Mouse (Mus musculus) frontal cortex, postnatal 14 days (tissue): Measurements from ENCODE around the gene Ddx6.
"Not testable (repeated sequence)": the region's sequence is repeated elsewhere in the genome, so short reads cannot be mapped to it uniquely, and the experiment has no call there.

Experiments used
- DNase-seq, 2 experiments: peaks; one replicate each; pipeline ENCODE4 v3.0.0; 2022; ENCODE audit warnings: low spot score in 2 of 2

Gene Ddx6

GRCm38 (mm10) chr9:44604779-44605615 lies at the start of gene Ddx6:
Gene Ddx6, plus strand, starts transcription at chr9:44604892.
- peak; percentile 60 for DNase-seq

DNA sequence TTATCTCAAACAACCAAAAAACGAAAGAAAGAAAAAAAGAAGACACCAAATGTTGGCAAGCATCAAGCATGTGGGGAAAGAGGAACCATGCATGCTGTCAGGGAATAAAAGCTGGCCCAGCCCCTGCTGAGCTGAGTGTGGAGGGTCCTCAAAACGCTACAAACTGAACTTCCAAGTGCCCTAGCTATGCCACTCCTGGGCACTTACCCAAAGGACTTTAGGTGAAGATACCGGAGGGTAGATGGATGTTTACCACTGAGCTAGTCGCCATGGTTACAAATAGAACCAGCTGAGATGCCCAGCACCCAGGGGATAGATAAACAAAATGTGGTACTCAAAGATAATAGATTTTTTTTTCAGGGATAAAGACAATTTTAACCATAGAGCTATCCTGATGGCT lies 43.1 kb upstream of the Ddx6 start, which contains the start of gene Cxcr5:
Gene Cxcr5, minus strand, starts transcription at position 281 of the 400 bp plus-strand sequence.
- no peak for DNase-seq

DNA sequence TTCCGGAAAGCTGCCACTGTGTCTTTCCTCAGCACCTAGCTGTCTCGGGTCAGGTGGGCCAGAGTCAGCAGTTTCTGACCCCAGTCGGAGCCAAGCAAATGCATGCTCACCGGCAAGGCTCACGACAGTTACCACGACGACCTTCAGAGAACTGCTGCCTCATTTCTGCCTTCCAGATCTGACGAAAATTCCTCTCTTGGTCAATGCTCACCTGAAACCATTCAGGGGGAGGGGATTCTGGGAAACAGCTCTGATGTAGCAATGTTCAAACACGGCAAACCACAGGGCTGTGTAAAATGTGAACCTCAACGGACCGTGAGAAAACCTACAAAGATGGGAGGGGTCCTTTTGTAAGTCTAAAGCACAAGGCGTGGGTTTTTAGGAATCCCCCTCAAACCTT lies 41.8 kb upstream of the Ddx6 start:
- DNase-seq, result no peak

- DNase-seq, result no peak
Observed at GRCm38 (mm10) chr9:44565367-44565766, 39.3 kb upstream of the Ddx6 start.

GRCm38 (mm10) chr9:44567338-44568082 lies 37.2 kb upstream of the Ddx6 start:
- DNase-seq, result no peak

DNA sequence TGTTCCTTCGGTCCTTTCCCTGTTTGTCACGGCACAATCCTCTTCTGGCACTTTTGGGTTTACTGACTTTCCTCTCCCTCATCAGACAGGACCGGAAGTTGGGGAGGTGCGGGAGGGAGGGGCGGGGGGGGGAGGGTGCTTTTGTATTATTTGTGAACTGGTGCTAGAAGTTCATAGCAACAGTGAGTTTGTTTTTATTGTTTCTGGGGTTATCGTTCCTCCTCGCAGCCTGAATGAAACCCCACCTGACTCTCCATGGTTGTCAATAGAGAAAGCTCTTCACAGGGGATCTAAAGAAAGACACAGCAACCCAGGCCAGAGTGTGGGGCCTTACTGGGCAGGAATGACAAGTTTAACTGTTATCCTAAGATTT lies 36.6 kb upstream of the Ddx6 start:
- DNase-seq, result no peak

DNA sequence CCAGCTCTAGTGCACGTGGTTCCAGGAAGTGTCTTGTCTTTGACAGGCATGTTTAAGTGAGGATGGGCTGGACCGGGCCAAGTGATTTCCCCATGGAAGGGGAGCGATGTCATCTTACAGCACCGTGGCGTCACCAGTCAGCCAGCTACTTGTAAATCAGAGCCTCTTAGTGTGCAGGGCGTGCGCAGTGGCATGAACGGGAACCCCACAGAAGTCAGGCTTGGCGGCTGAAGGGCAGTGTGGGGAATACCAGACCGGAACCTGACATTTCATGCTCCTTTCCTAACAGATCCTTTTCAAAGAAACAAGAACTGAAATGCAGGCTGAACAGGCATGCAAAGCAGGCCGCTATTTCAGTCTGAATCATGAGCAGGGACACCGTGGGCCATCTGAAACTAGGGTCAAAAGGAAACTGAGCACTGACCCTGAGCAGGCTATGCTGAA lies 33.7 kb upstream of the Ddx6 start:
- no peak for DNase-seq

GRCm38 (mm10) chr9:44573306-44573705 lies 31.4 kb upstream of the Ddx6 start:
- no peak for DNase-seq

DNA sequence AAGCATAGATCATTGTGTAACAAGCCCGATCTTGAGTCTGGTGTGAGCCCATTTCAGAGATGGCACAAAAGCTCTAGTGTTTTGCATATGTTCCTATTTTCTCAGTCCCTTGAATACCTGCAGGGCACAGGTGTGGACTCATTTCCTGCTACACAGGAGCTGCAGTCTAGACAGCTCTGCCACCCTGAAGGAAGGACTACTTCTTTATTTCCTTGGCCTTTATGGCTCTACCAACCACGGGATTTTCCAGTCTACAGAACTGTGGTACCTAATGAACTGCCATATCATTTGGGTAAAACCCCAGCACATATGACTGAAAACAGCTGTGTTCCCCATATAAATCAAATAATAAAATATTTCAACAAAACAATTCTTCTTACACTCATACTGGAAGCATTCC lies 29.6 kb upstream of the Ddx6 start:
- DNase-seq, result no peak

- not testable (repeated sequence) for DNase-seq
Observed at GRCm38 (mm10) chr9:44576046-44576445, 28.6 kb upstream of the Ddx6 start.

GRCm38 (mm10) chr9:44579392-44579791 lies 25.3 kb upstream of the Ddx6 start:
- DNase-seq, result no peak

DNA sequence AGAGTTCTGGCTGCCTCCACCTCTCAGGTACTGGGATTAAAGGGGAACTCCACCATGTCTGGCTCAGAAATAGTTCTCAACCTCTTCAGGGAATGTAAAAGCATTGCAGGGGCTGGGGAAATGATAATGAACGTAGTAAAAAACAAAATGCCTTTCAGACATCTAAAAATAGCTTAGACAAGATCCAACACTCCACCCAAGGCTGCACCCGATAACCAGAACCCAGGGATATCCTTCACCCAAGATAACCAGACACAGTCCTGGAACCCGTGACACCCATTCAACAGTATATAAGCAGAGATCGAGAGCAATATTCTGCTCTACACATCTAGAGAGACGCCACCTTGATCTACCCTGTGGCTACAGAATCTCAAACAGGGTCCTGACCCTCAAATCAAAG lies 24.6 kb upstream of the Ddx6 start:
- no peak for DNase-seq

- DNase-seq, result no peak
Observed at GRCm38 (mm10) chr9:44581423-44581822, 23.3 kb upstream of the Ddx6 start.

DNA sequence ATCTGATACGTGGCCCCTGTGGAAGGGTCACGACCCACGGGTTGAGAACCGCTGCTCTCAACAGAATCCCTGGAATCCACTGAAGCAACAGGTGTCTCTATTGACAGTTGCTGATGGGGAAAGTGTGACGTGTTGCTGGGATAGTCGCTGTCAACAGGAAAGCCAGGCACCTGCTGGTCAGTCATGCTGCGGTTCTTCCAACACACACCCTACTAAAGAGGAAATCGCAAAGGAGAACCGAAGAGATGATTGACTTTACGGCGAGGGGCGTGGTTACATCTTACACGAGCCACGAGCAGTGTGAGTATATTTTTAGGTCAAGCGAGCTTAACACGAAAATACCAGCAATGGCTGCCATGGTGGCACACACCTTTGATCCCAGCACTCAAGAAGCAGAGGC lies 22.3 kb upstream of the Ddx6 start:
- no peak for DNase-seq

- no peak for DNase-seq
Observed at GRCm38 (mm10) chr9:44586640-44587261, 17.9 kb upstream of the Ddx6 start.

GRCm38 (mm10) chr9:44587262-44588160 lies 17.2 kb upstream of the Ddx6 start:
- DNase-seq, result no peak

DNA sequence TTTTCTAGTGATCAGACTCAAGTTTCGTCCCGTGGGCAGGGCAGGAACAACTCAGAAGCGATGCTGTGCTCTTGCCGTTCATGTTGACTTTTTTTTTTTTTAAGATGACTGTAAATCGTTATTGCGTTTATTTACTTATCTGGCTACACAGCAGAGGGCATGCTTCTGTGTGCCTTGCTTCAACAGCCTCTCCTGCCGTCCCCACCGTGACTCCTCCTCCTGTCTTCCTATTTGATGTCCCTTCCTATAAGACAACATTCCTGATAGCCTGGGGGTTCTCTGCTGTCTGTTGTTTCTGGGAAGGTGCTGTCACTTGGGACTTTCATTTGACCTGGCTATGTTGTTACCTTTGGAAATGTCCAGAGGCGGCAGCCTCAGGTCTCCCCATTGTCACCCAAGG lies 16.1 kb upstream of the Ddx6 start:
- no peak for DNase-seq

DNA sequence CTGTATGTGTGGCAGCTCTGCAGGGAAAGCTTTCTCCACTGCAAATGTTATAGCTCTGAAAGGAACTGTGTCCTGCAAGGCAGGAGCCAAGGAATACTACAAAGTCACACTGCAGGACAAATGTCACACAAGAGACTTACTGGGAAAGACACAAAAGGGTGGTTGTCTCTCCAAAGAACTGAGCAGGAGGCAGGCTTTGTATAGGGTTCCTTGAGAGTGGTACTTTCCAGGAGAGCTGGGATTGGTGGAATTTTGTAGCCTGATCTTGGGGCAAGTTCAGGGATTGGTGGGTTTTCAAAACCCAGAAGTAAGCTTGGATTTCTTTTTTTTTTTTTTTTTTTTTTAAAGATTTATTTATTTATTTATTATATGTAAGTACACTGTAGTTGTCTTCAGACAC lies 15.6 kb upstream of the Ddx6 start:
- DNase-seq, result no peak

DNA sequence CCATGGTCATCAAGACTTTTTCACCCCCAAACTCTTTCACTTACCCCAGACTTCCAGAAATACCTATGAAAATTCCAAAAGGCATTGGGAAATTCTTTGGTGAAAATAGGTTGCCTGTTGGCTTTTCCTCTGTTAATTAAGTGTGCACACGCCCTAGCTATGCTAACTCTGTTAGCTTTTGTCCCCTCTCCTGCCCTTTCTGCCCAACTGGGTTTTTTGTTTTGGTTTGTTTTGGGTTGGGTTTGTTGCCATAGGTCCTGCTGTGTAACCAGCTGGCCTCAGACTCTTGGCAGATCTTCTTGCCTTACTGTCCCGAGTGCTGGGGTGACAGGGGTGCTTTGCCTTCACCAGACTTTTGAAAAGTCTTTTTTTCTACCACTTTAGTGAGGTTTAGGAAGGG lies 13.7 kb upstream of the Ddx6 start:
- DNase-seq, result no peak

DNA sequence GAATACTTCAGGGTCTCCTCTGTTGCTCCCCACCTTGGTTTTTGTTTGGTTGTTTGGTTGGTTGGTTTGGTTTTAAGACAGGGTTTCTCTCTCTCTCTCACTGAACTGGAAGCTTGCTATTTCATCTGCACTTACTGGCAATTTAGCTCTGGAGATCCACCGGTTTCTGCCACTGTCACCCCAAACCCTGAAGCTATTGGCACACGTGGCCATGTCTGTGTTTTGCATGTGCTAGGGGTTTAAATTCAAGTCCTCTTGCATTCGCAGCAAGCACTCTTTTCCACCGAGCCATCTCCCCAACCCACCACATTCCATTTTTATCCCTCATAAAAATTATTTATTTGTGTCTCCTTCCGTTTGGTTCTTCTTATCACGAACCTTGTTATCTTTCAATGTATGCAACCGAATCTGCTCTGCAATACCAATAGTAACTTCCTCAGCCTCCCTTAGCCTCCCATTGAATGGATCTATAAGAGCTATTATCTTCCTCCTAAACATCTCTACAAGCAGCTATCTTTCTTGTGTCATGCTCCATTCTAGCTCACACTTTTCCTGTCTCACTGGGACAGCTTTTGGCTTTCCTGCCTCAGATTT lies 13.0 kb upstream of the Ddx6 start:
- DNase-seq, result no peak

DNA sequence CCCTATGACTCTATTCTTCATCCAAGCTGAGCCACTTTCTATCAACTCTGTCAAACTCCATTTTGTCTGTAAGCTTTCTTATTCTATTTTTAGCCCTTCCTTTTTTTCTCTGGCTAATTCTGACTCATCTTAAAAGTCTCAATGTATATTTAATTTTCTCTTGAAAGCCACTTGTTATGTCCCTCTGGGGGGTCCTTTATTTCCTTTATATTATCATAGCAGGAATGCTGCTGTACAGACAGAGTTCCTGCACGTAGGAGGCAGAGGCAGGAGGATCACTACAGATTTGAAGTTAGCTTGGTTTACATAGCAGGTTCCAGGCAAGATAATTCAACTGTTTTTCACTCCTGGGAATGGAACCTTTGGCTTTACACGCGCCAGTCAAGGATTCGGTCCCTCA lies 11.5 kb upstream of the Ddx6 start:
- no peak for DNase-seq
